Mouse (Mus musculus): ENCODE results near the gene Aanat.

GRCm38 (mm10) chr11:116641731-116642130, 55.5 kb downstream of the Aanat start:
- no peak for TF ChIP-seq CTCF (IDR thresholded peaks at IDR 0.05; ENCODE audit: low read depth)
- TF ChIP-seq EP300 (optimal IDR thresholded peaks at IDR 0.05): no peak

All from stomach, postnatal 0 days (tissue).